Mouse (Mus musculus) ES-E14 (cell line): ENCODE data around the gene Ylpm1.

Experiments used
- HCFC1 ChIP-seq: IDR thresholded peaks from 2 replicates; pipeline ENCODE4 v1.6.1; 2012; ENCODE audit warnings: low read length, inconsistent platforms, borderline replicate concordance; ENCODE audit not compliant: insufficient read depth
- MAFK ChIP-seq: IDR thresholded peaks from 2 replicates; pipeline ENCODE4 v1.6.1; 2014; ENCODE audit warnings: mild to moderate bottlenecking, low read depth, low read length, inconsistent platforms; ENCODE audit not compliant: insufficient read depth
- ZC3H11A ChIP-seq: IDR thresholded peaks from 2 replicates; pipeline ENCODE4 v1.6.1; 2012; ENCODE audit warnings: low read depth, mild to moderate bottlenecking, inconsistent platforms, low read length, borderline replicate concordance

GRCm38 (mm10) chr12:85101521-85102106 lies 105.5 kb downstream of the Ylpm1 start:
- TF ChIP-seq HCFC1 (no peak), ZC3H11A (no peak), MAFK (no peak)
